Mouse (Mus musculus): Measurements from ENCODE around the gene Epor. TPM values are rescaled to one million over a fixed set of nuclear protein-coding genes. Genes with fewer than 3 reads are reported as not detected.

The Epor gene
- polyA plus RNA-seq (2012; rRNA removed): 8.8 and 10.3 TPM in 2 replicates

GRCm38 (mm10) chr9:21963417-21963816, at the start of gene Epor:
TSS of gene Epor (minus strand) at chr9:21963506.
- no peak for DNase-seq (ENCODE audit: extremely low spot score in 1 of 2, low spot score in 1 of 2)

- DNase-seq (ENCODE audit: extremely low spot score in 1 of 2, low spot score in 1 of 2): no peak
These were observed 49.4 kb upstream of the Epor start for GRCm38 (mm10) chr9:22012731-22013130.

GRCm38 (mm10) chr9:22011055-22011454, 47.7 kb upstream of the Epor start:
- DNase-seq (ENCODE audit: extremely low spot score in 1 of 2, low spot score in 1 of 2): no peak

GRCm38 (mm10) chr9:22004546-22004945, 41.2 kb upstream of the Epor start:
- no peak for DNase-seq (ENCODE audit: extremely low spot score in 1 of 2, low spot score in 1 of 2)

- DNase-seq (ENCODE audit: extremely low spot score in 1 of 2, low spot score in 1 of 2): peak in 1 of 2 experiments; percentile 56
These were observed 39.9 kb upstream of the Epor start for GRCm38 (mm10) chr9:22003163-22003554.

- DNase-seq (ENCODE audit: extremely low spot score in 1 of 2, low spot score in 1 of 2): peak; percentile 99 to 100
These were observed 39.2 kb upstream of the Epor start, which contains the start of the genes Ccdc151 and Prkcsh for GRCm38 (mm10) chr9:22002194-22003162. TSS of gene Ccdc151 (minus strand) at chr9:22002634. TSS of gene Prkcsh (plus strand) at chr9:22002806.

GRCm38 (mm10) chr9:22001633-22002032, 38.3 kb upstream of the Epor start:
- no peak for DNase-seq (ENCODE audit: extremely low spot score in 1 of 2, low spot score in 1 of 2)

GRCm38 (mm10) chr9:22000296-22000695, 37.0 kb upstream of the Epor start:
- DNase-seq (ENCODE audit: extremely low spot score in 1 of 2, low spot score in 1 of 2): no peak

GRCm38 (mm10) chr9:21996178-21996867, 33.0 kb upstream of the Epor start:
- DNase-seq (ENCODE audit: extremely low spot score in 1 of 2, low spot score in 1 of 2): no peak

GRCm38 (mm10) chr9:21992227-21992626, 28.9 kb upstream of the Epor start:
- DNase-seq (ENCODE audit: extremely low spot score in 1 of 2, low spot score in 1 of 2): no peak

- no peak for DNase-seq (ENCODE audit: extremely low spot score in 1 of 2, low spot score in 1 of 2)
These were observed 26.2 kb upstream of the Epor start, which contains the start of gene Rgl3 for GRCm38 (mm10) chr9:21989230-21990110. TSS of gene Rgl3 (minus strand) at chr9:21989446.

- DNase-seq (ENCODE audit: extremely low spot score in 1 of 2, low spot score in 1 of 2): no peak
These were observed 25.3 kb upstream of the Epor start for GRCm38 (mm10) chr9:21988421-21989101.

- no peak for DNase-seq (ENCODE audit: extremely low spot score in 1 of 2, low spot score in 1 of 2)
These were observed 24.5 kb upstream of the Epor start for GRCm38 (mm10) chr9:21987592-21988342.

GRCm38 (mm10) chr9:21983911-21984310, 20.6 kb upstream of the Epor start:
- no peak for DNase-seq (ENCODE audit: extremely low spot score in 1 of 2, low spot score in 1 of 2)

GRCm38 (mm10) chr9:21978398-21979128, 15.3 kb upstream of the Epor start:
- DNase-seq (ENCODE audit: extremely low spot score in 1 of 2, low spot score in 1 of 2): no peak

- DNase-seq (ENCODE audit: extremely low spot score in 1 of 2, low spot score in 1 of 2): no peak
These were observed 14.7 kb upstream of the Epor start for GRCm38 (mm10) chr9:21977972-21978371.

GRCm38 (mm10) chr9:21977331-21977730, 14.0 kb upstream of the Epor start:
- no peak for DNase-seq (ENCODE audit: extremely low spot score in 1 of 2, low spot score in 1 of 2)

GRCm38 (mm10) chr9:21976626-21977175, 13.4 kb upstream of the Epor start:
- DNase-seq (ENCODE audit: extremely low spot score in 1 of 2, low spot score in 1 of 2): no peak

All from frontal cortex, adult 2 months (tissue).